Mouse (Mus musculus) liver, embryonic 16.5 days (tissue): ENCODE results near the gene Mfsd6l. TPM values are rescaled to one million over a fixed set of nuclear protein-coding genes. Genes with fewer than 3 reads are reported as not detected.

Experiments used
- ATAC-seq: fragments of 200-750 bp; cut with Nextera tagmentation; 2 replicates; pipeline ENCODE4 v1.8.0; 2017; ENCODE audit warnings: low read depth, mild to moderate bottlenecking, moderate number of reproducible peaks, moderate library complexity
- H3K27ac ChIP-seq: fragments of 300-500 bp; sonication (generic); 2 replicates; pipeline ENCODE4 v1.5.1; 2014; ENCODE audit warnings: mild to moderate bottlenecking, low read length
- H3K27me3 ChIP-seq: fragments of 300-500 bp; sonication (generic); 2 replicates; pipeline ENCODE4 v1.6.1; 2014; ENCODE audit warnings: low read depth, low read length, mixed read lengths; ENCODE audit not compliant: control insufficient read depth, insufficient read depth
- H3K36me3 ChIP-seq: fragments of 300-500 bp; sonication (generic); 2 replicates; pipeline ENCODE4 v1.6.1; 2014; ENCODE audit warnings: mild to moderate bottlenecking; ENCODE audit not compliant: control insufficient read depth, insufficient read depth
- H3K4me1 ChIP-seq: fragments of 300-500 bp; sonication (generic); 2 replicates; pipeline ENCODE4 v1.6.1; 2014; ENCODE audit warnings: low read depth, low read length, mixed read lengths; ENCODE audit not compliant: control insufficient read depth
- H3K4me2 ChIP-seq: fragments of 300-500 bp; sonication (generic); 2 replicates; pipeline ENCODE4 v1.6.1; 2014; ENCODE audit warnings: low read depth, low read length, mixed read lengths
- H3K4me3 ChIP-seq: fragments of 300-500 bp; sonication (generic); 2 replicates; pipeline ENCODE4 v1.5.1; 2014; ENCODE audit warnings: low read depth, mild to moderate bottlenecking, low read length
- H3K9ac ChIP-seq: fragments of 300-500 bp; sonication (generic); 2 replicates; pipeline ENCODE4 v1.6.1; 2014; ENCODE audit warnings: low read depth, low read length
- H3K9me3 ChIP-seq: fragments of 300-500 bp; sonication (generic); replicated peaks from 2 replicates; pipeline ENCODE4 v1.6.1; 2016; ENCODE audit warnings: low read length; ENCODE audit not compliant: control insufficient read depth
- WGBS: fragments of 180-500 bp; shearing (Covaris S2); extraction: QIAGEN DNeasy Blood & Tissue Kit; methylation state at CpG from one replicate; pipeline ENCODE4 v1.1.7; 2014; ENCODE audit not compliant: insufficient replicate concordance; 5-methylcytosine and 5-hydroxymethylcytosine counted together
- polyA plus RNA-seq: library from polyadenylated mRNA; unstranded; fragments of >200 nt; fragmentation: Nextera tagmentation; extraction: Ambion mirVana; gene quantifications from 2 replicates; pipeline ENCODE4 v1.2.1, GENCODE M21; 2015

Gene Mfsd6l
- polyA plus RNA-seq, 1 experiment from 2014 or later: 0.04 TPM

GRCm38 (mm10) chr11:68585890-68586289 is 29.9 kb downstream of the Mfsd6l start:
- Histone ChIP-seq H3K9ac (no peak overlapping the region), H3K4me3 (no peak overlapping the region), H3K4me2 (no peak overlapping the region), H3K4me1 (no peaks in the 10 kb centered on the region), H3K36me3 (no peaks in the 10 kb centered on the region), H3K9me3 (no peaks in the 10 kb centered on the region), H3K27ac (no peak overlapping the region), H3K27me3 (no peaks in the 10 kb centered on the region; the same call in 1 of the 2 replicates)
- WGBS: 6% methylated on average over 3 of the region's 3 CpGs
- ATAC-seq: no peak

GRCm38 (mm10) chr11:68586721-68587120 is 30.7 kb downstream of the Mfsd6l start, which contains the start of gene Ccdc42:
Gene Ccdc42 (plus strand): TSS chr11:68587021.
- ATAC-seq: no peak
- H3K27me3 ChIP-seq: no peaks in the 10 kb centered on the region; the same call in 1 of the 2 replicates
- WGBS: 55% methylated on average over 5 of the region's 5 CpGs
- no peaks in the 10 kb centered on the region for H3K4me1 ChIP-seq
- no peak within 1 kb of the TSS for H3K27ac ChIP-seq
- H3K9me3 ChIP-seq: no peaks in the 10 kb centered on the region
- H3K9ac ChIP-seq: no peak within 1 kb of the TSS
- no peak within 1 kb of the TSS for H3K4me3 ChIP-seq
- H3K4me2 ChIP-seq: no peak within 1 kb of the TSS
- no peaks in the 10 kb centered on the region for H3K36me3 ChIP-seq

- no peaks in the 10 kb centered on the region for H3K9me3 ChIP-seq
- H3K4me1 ChIP-seq: no peaks in the 10 kb centered on the region
- no peak overlapping the region for H3K9ac ChIP-seq
- no peak overlapping the region for H3K4me2 ChIP-seq
- WGBS: 51% methylated on average over 8 of the region's 8 CpGs
- H3K4me3 ChIP-seq: no peak overlapping the region
- H3K36me3 ChIP-seq: no peaks in the 10 kb centered on the region
- H3K27ac ChIP-seq: no peak overlapping the region
- no peaks in the 10 kb centered on the region; the same call in 1 of the 2 replicates for H3K27me3 ChIP-seq
- no peak for ATAC-seq
Measured at GRCm38 (mm10) chr11:68589055-68589809, 33.2 kb downstream of the Mfsd6l start.

GRCm38 (mm10) chr11:68591708-68592107 is 35.7 kb downstream of the Mfsd6l start:
- H3K4me3 ChIP-seq: no peak overlapping the region
- WGBS: 28% methylated on average over 5 of the region's 5 CpGs
- H3K4me1 ChIP-seq: no peaks in the 10 kb centered on the region
- no peaks in the 10 kb centered on the region for H3K9me3 ChIP-seq
- H3K4me2 ChIP-seq: no peak overlapping the region
- H3K27ac ChIP-seq: no peak overlapping the region
- no peak for ATAC-seq
- no peaks in the 10 kb centered on the region for H3K36me3 ChIP-seq
- no peaks in the 10 kb centered on the region; the same call in 1 of the 2 replicates for H3K27me3 ChIP-seq
- H3K9ac ChIP-seq: no peak overlapping the region

- H3K27me3 ChIP-seq: no peaks in the 10 kb centered on the region; the same call in 1 of the 2 replicates
- no peaks in the 10 kb centered on the region for H3K9me3 ChIP-seq
- no peak overlapping the region for H3K4me2 ChIP-seq
- H3K4me3 ChIP-seq: no peak overlapping the region
- H3K9ac ChIP-seq: no peak overlapping the region
- ATAC-seq: no peak
- no peak overlapping the region for H3K27ac ChIP-seq
- WGBS: 55% methylated on average over 3 of the region's 3 CpGs
- no peaks in the 10 kb centered on the region for H3K36me3 ChIP-seq
- no peaks in the 10 kb centered on the region for H3K4me1 ChIP-seq
Measured at GRCm38 (mm10) chr11:68593247-68593646, 37.3 kb downstream of the Mfsd6l start.

GRCm38 (mm10) chr11:68597912-68598311 is 41.9 kb downstream of the Mfsd6l start:
- Histone ChIP-seq H3K4me3 (no peak overlapping the region), H3K27ac (no peak overlapping the region)

GRCm38 (mm10) chr11:68600551-68601021 is 44.6 kb downstream of the Mfsd6l start:
- no peaks in the 10 kb centered on the region for H3K9me3 ChIP-seq
- no peak overlapping the region for H3K9ac ChIP-seq
- no peak for ATAC-seq
- H3K27ac ChIP-seq: no peak overlapping the region
- WGBS: 45% methylated on average over 6 of the region's 6 CpGs
- no peak overlapping the region for H3K4me3 ChIP-seq
- no peaks in the 10 kb centered on the region for H3K36me3 ChIP-seq
- H3K4me1 ChIP-seq: no peaks in the 10 kb centered on the region
- H3K27me3 ChIP-seq: no peaks in the 10 kb centered on the region
- H3K4me2 ChIP-seq: no peak overlapping the region

More at GRCm38 (mm10) chr11:68597912-68598311, 41.9 kb downstream of the Mfsd6l start:
- Histone ChIP-seq H3K4me1 (no peaks in the 10 kb centered on the region), H3K36me3 (no peaks in the 10 kb centered on the region), H3K4me2 (no peak overlapping the region), H3K27me3 (no peaks in the 10 kb centered on the region), H3K9me3 (no peaks in the 10 kb centered on the region), H3K9ac (no peak overlapping the region)
- WGBS: 30% methylated on average over 2 of the region's 2 CpGs
- no peak for ATAC-seq

- H3K9me3 ChIP-seq: no peaks in the 10 kb centered on the region
- no peak for ATAC-seq
- 34% methylated on average over 9 of the region's 9 CpGs for WGBS
- H3K27me3 ChIP-seq: no peaks in the 10 kb centered on the region
- no peaks in the 10 kb centered on the region for H3K4me1 ChIP-seq
- no peak overlapping the region for H3K27ac ChIP-seq
- H3K36me3 ChIP-seq: no peaks in the 10 kb centered on the region
- H3K4me3 ChIP-seq: no peak overlapping the region
- no peak overlapping the region for H3K9ac ChIP-seq
- no peak overlapping the region for H3K4me2 ChIP-seq
Measured at GRCm38 (mm10) chr11:68601486-68601991, 45.6 kb downstream of the Mfsd6l start.
